Mouse (Mus musculus) neural tube, embryonic 15.5 days (tissue): ENCODE data around the gene Fau. TPM values are rescaled to one million over a fixed set of nuclear protein-coding genes. Genes with fewer than 3 reads are reported as not detected.

ENCODE experiments used
- microRNA-seq: library from miRNA; unstranded; fragments of <30 nt; microRNA quantifications from one replicate; pipeline ENCODE4, GENCODE M21; 2017
- polyA plus RNA-seq: library from polyadenylated mRNA; unstranded; fragments of >200 nt; fragmentation: Nextera tagmentation; extraction: Ambion mirVana; gene quantifications from 2 replicates; pipeline ENCODE4 v1.2.1, GENCODE M21; 2015

Fau gene
- polyA plus RNA-seq, 1 experiment from 2014 or later, result 522 TPM

Small RNA genes within 50 kb of the gene (microRNA-seq; reads per million reads assigned to microRNA genes)
- gene Mir6988, result 0.87 reads per million

Other genes with a start within 250 kb of the Fau start
- 13.8 and 23.4 TPM in 2 replicates for gene Frmd8, start 182.6 kb upstream of the Fau start, polyA plus RNA-seq
- 2.0 and 3.9 TPM in 2 replicates for gene Slc25a45, start 180.0 kb upstream of the Fau start, polyA plus RNA-seq
- 8.9 and 10.0 TPM in 2 replicates for gene Tigd3, start 163.7 kb upstream of the Fau start, polyA plus RNA-seq
- gene Dpf2, start 144.8 kb upstream of the Fau start, polyA plus RNA-seq, result 95.7 and 115 TPM in 2 replicates
- 19.3 and 20.9 TPM in 2 replicates for gene Cdc42ep2, start 133.0 kb upstream of the Fau start, polyA plus RNA-seq
- gene Pola2, start 93.6 kb upstream of the Fau start, polyA plus RNA-seq, result 19.9 and 34.3 TPM in 2 replicates
- gene Slc22a20, start 71.7 kb upstream of the Fau start, polyA plus RNA-seq, result not detected in 2 replicates
- 6.4 and 12.3 TPM in 2 replicates for gene Capn1, start 41.9 kb upstream of the Fau start, polyA plus RNA-seq
- gene Syvn1, start 11.3 kb upstream of the Fau start, polyA plus RNA-seq, result 31.4 and 34.3 TPM in 2 replicates
- gene Mrpl49, start 59 bp upstream of the Fau start, polyA plus RNA-seq, result 60.1 and 66.9 TPM in 2 replicates
- gene Znhit2, start 3.3 kb downstream of the Fau start, polyA plus RNA-seq, result 30.4 and 31.2 TPM in 2 replicates
- gene Tm7sf2, start 10.5 kb downstream of the Fau start, polyA plus RNA-seq, result 51.2 and 61.6 TPM in 2 replicates
- 80.8 and 83.8 TPM in 2 replicates for gene Vps51, start 19.4 kb downstream of the Fau start, polyA plus RNA-seq
- not detected in 2 replicates for gene Tmem262, start 22.2 kb downstream of the Fau start, polyA plus RNA-seq
- 0.96 and 1.5 TPM in 2 replicates for gene Gm28374, start 24.4 kb downstream of the Fau start, polyA plus RNA-seq
- 78.3 and 78.4 TPM in 2 replicates for gene Zfpl1, start 27.1 kb downstream of the Fau start, polyA plus RNA-seq
- gene Cdca5, start 27.1 kb downstream of the Fau start, polyA plus RNA-seq, result 4.9 and 15.5 TPM in 2 replicates
- not detected in 2 replicates for gene AC131692.1, start 36.6 kb downstream of the Fau start, polyA plus RNA-seq
- gene Naaladl1, start 47.9 kb downstream of the Fau start, polyA plus RNA-seq, result 0.42 and 4.1 TPM in 2 replicates
- gene Sac3d1, start 60.8 kb downstream of the Fau start, polyA plus RNA-seq, result 52.7 and 53.4 TPM in 2 replicates
- gene Snx15, start 70.5 kb downstream of the Fau start, polyA plus RNA-seq, result 59.6 and 62.2 TPM in 2 replicates
- 0.42 TPM in 1 of 2 replicates, not detected in the other for gene Batf2, start 83.1 kb downstream of the Fau start, polyA plus RNA-seq
- gene Arl2, start 83.7 kb downstream of the Fau start, polyA plus RNA-seq, result 139 and 157 TPM in 2 replicates
- gene Majin, start 126.5 kb downstream of the Fau start, polyA plus RNA-seq, result not detected in 2 replicates
- gene Gpha2, start 168.5 kb downstream of the Fau start, polyA plus RNA-seq, result 0.75 TPM in 1 of 2 replicates, not detected in the other
- 127 and 156 TPM in 2 replicates for gene Ppp2r5b, start 178.0 kb downstream of the Fau start, polyA plus RNA-seq
- 12.5 and 12.9 TPM in 2 replicates for gene Atg2a, start 183.8 kb downstream of the Fau start, polyA plus RNA-seq
- 80.6 and 87.7 TPM in 2 replicates for gene Ehd1, start 218.9 kb downstream of the Fau start, polyA plus RNA-seq
- 0.33 and 0.36 TPM in 2 replicates for gene Cdc42bpg, start 248.6 kb downstream of the Fau start, polyA plus RNA-seq